Mouse (Mus musculus) kidney, adult 2 months (tissue): ENCODE results near the gene Gars.

Experiments used
- CTCF ChIP-seq: fragments of 200-500 bp; conservative IDR thresholded peaks from 2 replicates; pipeline ENCODE4 v1.5.1; 2011; ENCODE audit warnings: low read depth, mild to moderate bottlenecking, control low read depth, low read length, moderate library complexity, mixed read lengths; ENCODE audit not compliant: insufficient read depth, insufficient read length
- POLR2A ChIP-seq: fragments of 200-500 bp; IDR thresholded peaks from one replicate; pipeline ENCODE4 v1.6.1; 2011; ENCODE audit warnings: low read depth, low read length, control low read depth

DNA sequence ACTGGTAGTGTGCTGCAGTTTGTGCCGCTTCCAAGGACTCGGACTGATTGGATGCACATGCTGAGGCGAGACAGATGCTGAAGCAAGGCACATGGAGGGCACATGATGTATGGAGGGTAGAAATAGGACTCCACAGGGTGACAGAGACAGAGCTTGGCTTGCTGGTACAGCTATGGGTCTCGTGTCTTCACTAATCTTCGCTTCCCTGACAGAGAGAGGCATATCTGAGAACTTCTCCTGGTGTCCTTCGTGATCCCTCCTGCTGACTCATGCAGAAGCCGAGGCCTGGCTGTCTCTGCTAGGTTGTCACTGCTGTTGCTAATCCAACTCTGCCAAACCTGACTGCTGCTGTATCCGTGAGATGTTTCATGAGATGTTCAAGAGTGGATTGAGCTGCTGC is 29.4 kb upstream of the Gars start:
- TF ChIP-seq POLR2A (no peak), CTCF (no peak)
